Mouse (Mus musculus) G1E (cell line): ENCODE measurements around the gene Mmp10. TPM values are rescaled to one million over a fixed set of nuclear protein-coding genes. Genes with fewer than 3 reads are reported as not detected.

Experiments
- ATAC-seq: 2 replicates; pipeline ENCODE4 v1.8.0; 2016; ENCODE audit warnings: mild to moderate bottlenecking; ENCODE audit not compliant: insufficient number of reproducible peaks, poor library complexity, low FRiP score, severe bottlenecking; ENCODE audit errors: extremely low read depth
- DNase-seq: peaks from one replicate; pipeline ENCODE4 v3.0.0; 2012; ENCODE audit warnings: low spot score
- H3K27me3 ChIP-seq: 2 replicates; pipeline ENCODE4 v1.6.1; 2012; ENCODE audit warnings: mild to moderate bottlenecking, low read length, inconsistent platforms; ENCODE audit not compliant: insufficient read depth
- H3K36me3 ChIP-seq: replicated peaks from 2 replicates; pipeline ENCODE3; 2012; ENCODE audit warnings: mild to moderate bottlenecking, inconsistent platforms
- H3K4me1 ChIP-seq: 2 replicates; pipeline ENCODE4 v1.6.1; 2012; ENCODE audit warnings: low read depth, low read length, inconsistent platforms, mixed read lengths; ENCODE audit not compliant: insufficient read depth
- H3K4me3 ChIP-seq: 2 replicates; pipeline ENCODE4 v1.5.1; 2012; ENCODE audit warnings: low read depth, mild to moderate bottlenecking, inconsistent platforms, low read length, moderate library complexity, mixed read lengths
- H3K9me3 ChIP-seq: replicated peaks from 2 replicates; pipeline ENCODE4 v1.6.1; 2012; ENCODE audit warnings: inconsistent platforms
- CTCF ChIP-seq: IDR thresholded peaks from 2 replicates; pipeline ENCODE4 v1.5.1; 2012; ENCODE audit warnings: low read depth, low read length, inconsistent platforms, mixed read lengths
- GATA1 ChIP-seq: IDR thresholded peaks from 2 replicates; pipeline ENCODE4 v1.6.1; 2012; ENCODE audit warnings: borderline replicate concordance, low read length, inconsistent platforms, mixed read lengths
- GATA2 ChIP-seq: IDR thresholded peaks from 2 replicates; pipeline ENCODE4 v1.6.1; 2012; ENCODE audit warnings: low read depth, low read length, inconsistent platforms, borderline replicate concordance
- POLR2AphosphoS5 ChIP-seq: IDR thresholded peaks from 2 replicates; pipeline ENCODE4 v1.6.1; 2012; ENCODE audit warnings: low read depth, low read length, inconsistent platforms; ENCODE audit not compliant: insufficient replicate concordance
- TAL1 ChIP-seq: conservative IDR thresholded peaks from 2 replicates; pipeline ENCODE4 v1.6.1; 2012; ENCODE audit warnings: low read depth, low read length, inconsistent platforms, mixed read lengths
- polyA plus RNA-seq: library from polyadenylated mRNA; stranded (reverse); fragments of >175 nt; gene quantifications from 2 replicates; pipeline ENCODE4 v1.2.3, GENCODE M21; 2012
- total RNA-seq, 2 experiments: library from RNA; stranded (forward) in 1 of 2; stranded (reverse) in 1 of 2; fragments of 200-1000 nt in 1 of 2; fragments of >200 nt in 1 of 2; fragmentation: Nextera tagmentation in 1 of 2; gene quantifications; 2 replicates each; pipeline ENCODE4 v1.2.3; 2014 to 2017

Gene Mmp10
- not detected in 2 replicates for total RNA-seq (2014; fragmentation: Nextera tagmentation)
- total RNA-seq (2017) = 0.05 TPM in 1 of 2 replicates, not detected in the other
- not detected in 2 replicates for polyA plus RNA-seq

DNA sequence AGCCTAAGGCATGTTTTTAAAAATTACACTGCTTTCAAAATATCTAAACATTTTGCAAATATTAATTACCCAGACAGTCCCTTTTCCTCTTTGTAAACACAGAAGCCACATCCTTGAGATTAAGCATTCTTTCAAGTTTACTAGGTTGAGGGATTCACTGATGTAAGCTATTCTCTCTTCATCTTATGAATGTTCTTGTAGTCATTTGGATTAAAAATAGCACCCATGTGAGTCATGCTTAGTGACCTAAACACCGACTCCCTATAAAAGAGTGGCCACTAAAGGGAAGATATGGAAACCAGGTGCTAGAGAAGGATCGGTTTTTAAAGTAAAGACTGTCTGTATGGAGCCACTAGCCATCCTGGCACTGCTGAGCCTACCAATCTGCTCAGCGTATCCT, at the start of gene Mmp10:
TSS of gene Mmp10 (plus strand) at position 302 of the 400 bp plus-strand sequence.
- Histone ChIP-seq H3K36me3 (no peaks in the 10 kb centered on the region), H3K4me1 (no peaks in the 10 kb centered on the region), H3K27me3 (peaks cover 7% of the 10 kb centered on the region), H3K4me3 (no peak within 1 kb of the TSS), H3K9me3 (no peaks in the 10 kb centered on the region)
- no peak for TF ChIP-seq POLR2AphosphoS5
- TF ChIP-seq TAL1 = no peak
- TF ChIP-seq GATA1 = no peak
- TF ChIP-seq GATA2 = no peak
- no peak for TF ChIP-seq CTCF
- no peak for DNase-seq
- ATAC-seq = no peak

DNA sequence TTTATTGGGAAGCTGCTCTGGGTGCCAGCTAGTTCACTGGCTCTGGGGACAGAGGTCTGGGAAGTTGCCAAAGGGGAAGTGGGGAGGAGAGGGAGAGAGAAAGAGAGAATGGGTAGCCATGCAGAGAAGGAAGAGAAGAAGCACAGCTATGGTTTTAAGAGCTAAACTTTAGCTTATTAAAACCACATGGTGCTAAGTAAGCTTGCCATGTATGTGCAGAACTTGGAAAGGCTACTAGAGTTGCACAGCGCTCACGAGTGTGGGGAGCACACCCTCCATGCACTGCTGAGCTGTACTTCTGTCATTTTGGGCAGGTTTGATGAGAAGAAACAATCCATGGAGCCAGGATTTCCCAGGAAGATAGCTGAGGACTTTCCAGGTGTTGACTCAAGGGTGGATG, 48.9 kb upstream of the Mmp10 start:
- Histone ChIP-seq H3K4me1 (no peaks in the 10 kb centered on the region), H3K27me3 (no peaks in the 10 kb centered on the region), H3K36me3 (no peaks in the 10 kb centered on the region), H3K9me3 (no peaks in the 10 kb centered on the region), H3K4me3 (no peak overlapping the region)
- no peak for DNase-seq
- TF ChIP-seq GATA1 = no peak
- TF ChIP-seq CTCF = no peak
- TF ChIP-seq POLR2AphosphoS5 = no peak
- no peak for TF ChIP-seq GATA2
- TF ChIP-seq TAL1 = no peak
- no peak for ATAC-seq

- ATAC-seq (no peak), DNase-seq (no peak)
- TF ChIP-seq GATA1 = no peak
- TF ChIP-seq POLR2AphosphoS5 = no peak
- no peak for TF ChIP-seq GATA2
- TF ChIP-seq CTCF = no peak
- no peak for TF ChIP-seq TAL1
- no peaks in the 10 kb centered on the region for H3K27me3 ChIP-seq
- H3K9me3 ChIP-seq = no peaks in the 10 kb centered on the region
- H3K4me3 ChIP-seq = no peak overlapping the region
- no peaks in the 10 kb centered on the region for H3K4me1 ChIP-seq
- no peaks in the 10 kb centered on the region for H3K36me3 ChIP-seq
These were observed 31.9 kb upstream of the Mmp10 start for GRCm38 (mm10) chr9:7470262-7470661.

- ATAC-seq (no peak), DNase-seq (no peak)
- Histone ChIP-seq H3K4me3 (no peak overlapping the region), H3K36me3 (no peaks in the 10 kb centered on the region), H3K27me3 (no peaks in the 10 kb centered on the region), H3K4me1 (no peaks in the 10 kb centered on the region), H3K9me3 (no peaks in the 10 kb centered on the region)
- TF ChIP-seq GATA1 (no peak), POLR2AphosphoS5 (no peak), GATA2 (no peak)
These were observed 18.3 kb upstream of the Mmp10 start for GRCm38 (mm10) chr9:7483684-7484394.

DNA sequence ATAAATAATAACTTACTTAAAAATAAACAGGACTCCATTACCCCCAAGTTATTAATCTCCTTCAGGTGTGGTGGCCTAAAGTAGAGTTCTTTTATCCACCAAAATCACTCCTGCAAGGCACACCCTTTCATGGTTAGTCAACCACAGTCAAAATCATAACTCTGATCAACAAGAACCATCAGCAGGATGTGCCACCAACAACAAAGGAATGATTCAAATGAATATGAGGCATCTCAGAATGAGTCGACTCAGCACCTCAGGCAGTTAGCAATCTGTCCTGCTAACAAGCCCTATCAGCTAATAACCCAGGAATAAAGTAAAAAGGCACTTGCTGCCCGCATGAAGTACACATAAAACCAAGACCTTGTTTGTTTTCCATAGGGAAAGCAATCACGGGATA, 1.0 kb upstream of the Mmp10 start:
- no peaks in the 10 kb centered on the region for H3K4me1 ChIP-seq
- no peaks in the 10 kb centered on the region for H3K36me3 ChIP-seq
- no peak for DNase-seq
- no peak for TF ChIP-seq CTCF
- TF ChIP-seq POLR2AphosphoS5 = no peak
- no peak for TF ChIP-seq TAL1
- no peak for TF ChIP-seq GATA1
- no peak for TF ChIP-seq GATA2
- no peaks in the 10 kb centered on the region for H3K9me3 ChIP-seq
- no peak overlapping the region for H3K4me3 ChIP-seq
- ATAC-seq = no peak
- peaks cover 7% of the 10 kb centered on the region for H3K27me3 ChIP-seq

DNA sequence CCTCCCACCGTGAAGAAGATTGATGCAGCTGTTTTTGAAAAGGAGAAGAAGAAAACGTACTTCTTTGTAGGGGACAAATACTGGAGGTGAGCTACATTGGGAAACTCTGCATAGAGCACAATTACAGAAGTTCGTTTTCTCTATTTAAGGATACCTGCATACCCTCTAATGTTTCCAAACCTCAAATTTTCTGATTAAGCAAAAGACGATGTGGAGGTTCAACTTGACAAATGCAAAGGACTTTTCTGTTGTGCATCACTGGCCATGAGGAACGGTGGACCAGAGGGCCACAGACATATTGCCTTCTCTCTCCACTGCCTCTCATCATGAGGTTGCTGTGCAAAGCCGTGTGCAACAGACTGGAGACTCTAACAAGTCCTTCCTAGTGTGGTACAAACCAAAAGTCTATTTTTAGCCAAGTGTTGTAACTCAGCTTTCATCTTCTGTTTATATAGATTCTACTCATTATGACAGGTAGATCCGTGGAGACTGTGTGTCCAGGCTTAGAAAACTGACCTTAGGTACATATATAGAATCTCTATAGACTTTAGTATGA, 5.2 kb downstream of the Mmp10 start:
- no peak for ATAC-seq
- no peaks in the 10 kb centered on the region for H3K36me3 ChIP-seq
- H3K4me1 ChIP-seq = no peaks in the 10 kb centered on the region
- no peak overlapping the region for H3K4me3 ChIP-seq
- no peak for DNase-seq
- TF ChIP-seq GATA2 (no peak), POLR2AphosphoS5 (no peak), TAL1 (no peak), CTCF (no peak), GATA1 (no peak)
- H3K9me3 ChIP-seq = no peaks in the 10 kb centered on the region
- H3K27me3 ChIP-seq = peaks cover under 1% of the 10 kb centered on the region; the same call in 1 of the 2 replicates
